Mouse (Mus musculus): Measurements from ENCODE around the gene Fbxo44.

GRCm38 (mm10) chr4:148128241-148128640 is 32.0 kb downstream of the Fbxo44 start:
- TF ChIP-seq EP300 (IDR thresholded peaks at IDR 0.05; ENCODE audit: insufficient read depth, low read depth, low read length) (no peak), CTCF (IDR thresholded peaks at IDR 0.05; ENCODE audit: low read depth, low read length) (no peak)

All from ES-Bruce4 (cell line).